ENCODE assay signal across 8 mouse cellular contexts in genomic region chr8:11405722-11406481, GRCm38 (mm10).
DNase-seq lines count a peak whose midpoint lies in the region; ATAC-seq lines count a peak whose summit lies in the region.

No protein-coding gene starts in this region.

- no peaks in the 10 kb centered on the region for H3K9me3 ChIP-seq in hindbrain, embryonic 13.5 days
- H3K9me3 ChIP-seq in hindbrain, embryonic 12.5 days (replicated peaks), result no peaks in the 10 kb centered on the region
- no peaks in the 10 kb centered on the region for H3K9me3 ChIP-seq in liver, embryonic 11.5 days (ENCODE audit: control insufficient read depth, low read length)

- peak; percentile 37 for DNase-seq in embryo, embryonic 10.5 days (ENCODE audit: low spot score)
- DNase-seq in heart, adult 18-20 months, result peak; percentile 83 to 91
- DNase-seq in kidney, adult 8-10 months, result peak; percentile 39 to 49
- DNase-seq in liver, embryonic 11.5 days (ENCODE audit: low spot score), result no peak
- DNase-seq in ovary, postnatal 36 days (ENCODE audit: low spot score), result peak; percentile 67

- H3K4me3 ChIP-seq in hindbrain, embryonic 13.5 days, result no peak overlapping the region
- no peak overlapping the region for H3K4me3 ChIP-seq in hindbrain, embryonic 12.5 days
- H3K4me3 ChIP-seq in liver, embryonic 11.5 days (ENCODE audit: low read depth, low read length), result no peak overlapping the region

- peaks cover 9% of the 10 kb centered on the region for H3K4me1 ChIP-seq in hindbrain, embryonic 13.5 days (replicated peaks)
- peaks cover 7% of the 10 kb centered on the region; the same call in 1 of the 2 replicates for H3K4me1 ChIP-seq in hindbrain, embryonic 12.5 days
- H3K4me1 ChIP-seq in liver, embryonic 11.5 days (replicated peaks; ENCODE audit: control insufficient read depth, insufficient read depth, low read length), result no peaks in the 10 kb centered on the region

- H3K27me3 ChIP-seq in hindbrain, embryonic 13.5 days, result no peaks in the 10 kb centered on the region
- no peaks in the 10 kb centered on the region for H3K27me3 ChIP-seq in hindbrain, embryonic 12.5 days
- no peaks in the 10 kb centered on the region for H3K27me3 ChIP-seq in liver, embryonic 11.5 days (replicated peaks; ENCODE audit: control insufficient read depth, insufficient read depth, low read length)

- 0 out of 2 replicates have a peak overlapping the region, but pooled peaks have one; percentile 23 for H3K27ac ChIP-seq in hindbrain, embryonic 13.5 days
- no peak overlapping the region for H3K27ac ChIP-seq in hindbrain, embryonic 12.5 days
- no peak overlapping the region for H3K27ac ChIP-seq in liver, embryonic 11.5 days (ENCODE audit: low read depth, low read length)

- ATAC-seq in hindbrain, embryonic 13.5 days (ENCODE audit: low FRiP score), result peak; percentile 75
- no peak for ATAC-seq in hindbrain, embryonic 12.5 days (ENCODE audit: low FRiP score)
- ATAC-seq in liver, embryonic 11.5 days (replicated peaks; ENCODE audit: low FRiP score), result 0 out of 2 replicates have a peak, but pooled peaks have one; percentile 20
- no peak for ATAC-seq in CD4-positive, CD25-positive, alpha-beta regulatory T cell, adult 4 months

- 59% methylated on average over 13 of the region's 13 CpGs for WGBS in hindbrain, embryonic 13.5 days
- 60% methylated on average over 13 of the region's 13 CpGs for WGBS in hindbrain, embryonic 12.5 days
- 54% methylated on average over 13 of the region's 13 CpGs for WGBS in liver, embryonic 11.5 days

- no peak overlapping the region for H3K4me2 ChIP-seq in hindbrain, embryonic 13.5 days
- no peak overlapping the region for H3K4me2 ChIP-seq in hindbrain, embryonic 12.5 days (replicated peaks)
- no peak overlapping the region for H3K4me2 ChIP-seq in liver, embryonic 11.5 days

- H3K36me3 ChIP-seq in hindbrain, embryonic 13.5 days, result no peaks in the 10 kb centered on the region
- no peaks in the 10 kb centered on the region for H3K36me3 ChIP-seq in hindbrain, embryonic 12.5 days
- no peaks in the 10 kb centered on the region for H3K36me3 ChIP-seq in liver, embryonic 11.5 days (ENCODE audit: control insufficient read depth, insufficient read depth, low read length)

- H3K9ac ChIP-seq in hindbrain, embryonic 13.5 days, result no peak overlapping the region
- no peak overlapping the region for H3K9ac ChIP-seq in hindbrain, embryonic 12.5 days
- H3K9ac ChIP-seq in liver, embryonic 11.5 days (ENCODE audit: low read depth, low read length), result no peak overlapping the region

Comparison
In these comparisons a context has a peak if more than half of its experiments do, and no peak if none do; other contexts are left out.
1. ATAC-seq: peak in hindbrain, embryonic 13.5 days (single experiment) and liver, embryonic 11.5 days (single experiment); none in hindbrain, embryonic 12.5 days (single experiment) and CD4-positive, CD25-positive, alpha-beta regulatory T cell, adult 4 months (single experiment).